Comparison of ENCODE assay signal across 8 mouse cellular contexts in genomic region chr2:35623431-35624148, GRCm38 (mm10).
DNase-seq lines count a peak whose midpoint lies in the region; ATAC-seq and TF ChIP-seq lines count a peak whose summit lies in the region.

No protein-coding gene starts in this region.

- peak overlapping the region; percentile 76 for H3K4me3 ChIP-seq in lung, embryonic 14.5 days (ENCODE audit: low read depth, low read length)
- peak overlapping the region; percentile 90 for H3K4me3 ChIP-seq in heart, embryonic 12.5 days
- H3K4me3 ChIP-seq in limb, embryonic 11.5 days (ENCODE audit: low read depth, low read length): peak overlapping the region; percentile 87
- H3K4me3 ChIP-seq in small intestine, adult 2 months (ENCODE audit: low read depth, low read length): peak overlapping the region; percentile 29; the same call in 1 of the 2 replicates

- peaks cover 20% of the 10 kb centered on the region; the same call in 1 of the 2 replicates for H3K36me3 ChIP-seq in lung, embryonic 14.5 days (ENCODE audit: insufficient read depth)
- H3K36me3 ChIP-seq in heart, embryonic 12.5 days: peaks cover 9% of the 10 kb centered on the region; the same call in 1 of the 2 replicates
- H3K36me3 ChIP-seq in limb, embryonic 11.5 days (ENCODE audit: control insufficient read depth, insufficient read depth, low read length): no peaks in the 10 kb centered on the region; the same call in 1 of the 2 replicates
- no peaks in the 10 kb centered on the region for H3K36me3 ChIP-seq in small intestine, adult 2 months (ENCODE audit: control insufficient read depth, insufficient read depth, low read length)

- no peak for ATAC-seq in lung, embryonic 14.5 days (ENCODE audit: insufficient read depth)
- ATAC-seq in heart, embryonic 12.5 days (ENCODE audit: insufficient number of reproducible peaks, low FRiP score): no peak
- ATAC-seq in limb, embryonic 11.5 days (ENCODE audit: insufficient number of reproducible peaks, low FRiP score, low TSS enrichment, low read depth): no peak
- no peak for ATAC-seq in granulocyte monocyte progenitor cell, adult 5-6 weeks (replicated peaks; ENCODE audit: poor library complexity, severe bottlenecking)
- no peak for ATAC-seq in erythroid progenitor cell, adult 5-6 weeks (replicated peaks; ENCODE audit: low FRiP score, poor library complexity, severe bottlenecking)

- no peaks in the 10 kb centered on the region for H3K9me3 ChIP-seq in lung, embryonic 14.5 days (ENCODE audit: low read depth, low read length)
- H3K9me3 ChIP-seq in heart, embryonic 12.5 days (replicated peaks): no peaks in the 10 kb centered on the region
- no peaks in the 10 kb centered on the region for H3K9me3 ChIP-seq in limb, embryonic 11.5 days (ENCODE audit: control insufficient read depth, low read length)

- WGBS in lung, embryonic 14.5 days: 26% methylated on average over 12 of the region's 12 CpGs
- WGBS in heart, embryonic 12.5 days: 35% methylated on average over 12 of the region's 12 CpGs
- 33% methylated on average over 12 of the region's 12 CpGs for WGBS in limb, embryonic 11.5 days
- 61% methylated on average over 12 of the region's 12 CpGs for WGBS in small intestine, adult 2 months

- peak overlapping the region; percentile 81 for H3K9ac ChIP-seq in lung, embryonic 14.5 days
- peak overlapping the region; percentile 97 for H3K9ac ChIP-seq in heart, embryonic 12.5 days
- H3K9ac ChIP-seq in limb, embryonic 11.5 days (ENCODE audit: low read length): peak overlapping the region; percentile 98

- no peaks in the 10 kb centered on the region for H3K27me3 ChIP-seq in lung, embryonic 14.5 days (ENCODE audit: insufficient read depth, low read length)
- H3K27me3 ChIP-seq in heart, embryonic 12.5 days (replicated peaks): no peaks in the 10 kb centered on the region
- H3K27me3 ChIP-seq in limb, embryonic 11.5 days (ENCODE audit: control insufficient read depth, insufficient read depth, low read length): no peaks in the 10 kb centered on the region
- H3K27me3 ChIP-seq in small intestine, adult 2 months (ENCODE audit: control insufficient read depth, insufficient read depth, low read length): peaks cover 6% of the 10 kb centered on the region; the same call in 1 of the 2 replicates

- peak overlapping the region; percentile 79 for H3K4me2 ChIP-seq in lung, embryonic 14.5 days
- H3K4me2 ChIP-seq in heart, embryonic 12.5 days: peak overlapping the region; percentile 89
- H3K4me2 ChIP-seq in limb, embryonic 11.5 days (ENCODE audit: low read depth, severe bottlenecking): peak overlapping the region; percentile 91

- no peak for TF ChIP-seq POLR2A in small intestine, adult 2 months (IDR thresholded peaks at IDR 0.05; ENCODE audit: low read depth, low read length)

- DNase-seq in lung, embryonic 14.5 days: peak; percentile 50
- DNase-seq in lung, adult 18-20 months: no peak
- no peak for DNase-seq in limb, embryonic 11.5 days (ENCODE audit: low spot score)
- no peak for DNase-seq in T-cell, adult 2 months (ENCODE audit: low spot score)

- H3K4me1 ChIP-seq in lung, embryonic 14.5 days (ENCODE audit: insufficient read depth): peaks cover 66% of the 10 kb centered on the region
- H3K4me1 ChIP-seq in heart, embryonic 12.5 days (replicated peaks): peaks cover 100% of the 10 kb centered on the region
- peaks cover 69% of the 10 kb centered on the region for H3K4me1 ChIP-seq in limb, embryonic 11.5 days (ENCODE audit: control insufficient read depth, insufficient read depth, low read length)
- H3K4me1 ChIP-seq in small intestine, adult 2 months (ENCODE audit: control insufficient read depth, insufficient read depth, insufficient read length, low read length): peaks cover 5% of the 10 kb centered on the region; the same call in 1 of the 2 replicates

- peak overlapping the region; percentile 79 for H3K27ac ChIP-seq in lung, embryonic 14.5 days (ENCODE audit: low read depth)
- peak overlapping the region; percentile 80 for H3K27ac ChIP-seq in heart, embryonic 12.5 days (ENCODE audit: poor library complexity, severe bottlenecking)
- H3K27ac ChIP-seq in limb, embryonic 11.5 days (replicated peaks; ENCODE audit: low read depth, low read length): no peak overlapping the region
- H3K27ac ChIP-seq in small intestine, adult 2 months (ENCODE audit: insufficient read depth, low read depth, low read length): peak overlapping the region; percentile 17; the same call in 1 of the 2 replicates

- TF ChIP-seq CTCF in lung, embryonic 14.5 days (IDR thresholded peaks at IDR 0.05; ENCODE audit: low read depth): no peak
- TF ChIP-seq CTCF in small intestine, adult 2 months (IDR thresholded peaks at IDR 0.05; ENCODE audit: extremely low read depth, insufficient read length, insufficient replicate concordance, low read depth, low read length): no peak

Comparison
In these comparisons a context has a peak if more than half of its experiments do, and no peak if none do; other contexts are left out.
1. H3K4me3 ChIP-seq: peak in every context shown above with its lines; median percentile 90 in heart, embryonic 12.5 days; 87 in limb, embryonic 11.5 days; 76 in lung, embryonic 14.5 days; 29 in small intestine, adult 2 months.